Mouse (Mus musculus) intestine, embryonic 14.5 days (tissue): ENCODE measurements around the gene Vdr. TPM values are rescaled to one million over a fixed set of nuclear protein-coding genes. Genes with fewer than 3 reads are reported as not detected.

Source experiments
- polyA plus RNA-seq: library from polyadenylated mRNA; unstranded; fragments of >200 nt; fragmentation: Nextera tagmentation; extraction: Ambion mirVana; gene quantifications from 2 replicates; pipeline ENCODE4 v1.2.1, GENCODE M21; 2014

Vdr gene
- polyA plus RNA-seq, 1 experiment from 2014 or later: 0.80 TPM

Other genes starting within 250 kb of the Vdr start
- 34.1 and 36.4 TPM in 2 replicates for gene Rpap3, start 204.8 kb downstream of the Vdr start, polyA plus RNA-seq
- gene Endou, start 179.3 kb downstream of the Vdr start, polyA plus RNA-seq: not detected in 2 replicates
- 6.3 and 8.7 TPM in 2 replicates for gene Rapgef3, start 142.7 kb downstream of the Vdr start, polyA plus RNA-seq
- gene Slc48a1, start 132.1 kb downstream of the Vdr start, polyA plus RNA-seq: 22.5 and 26.7 TPM in 2 replicates
- 28.3 and 30.2 TPM in 2 replicates for gene Hdac7, start 66.1 kb downstream of the Vdr start, polyA plus RNA-seq
- 39.0 and 43.4 TPM in 2 replicates for gene Tmem106c, start 53.6 kb upstream of the Vdr start, polyA plus RNA-seq
- gene Col2a1, start 94.1 kb upstream of the Vdr start, polyA plus RNA-seq: 2.3 and 4.5 TPM in 2 replicates
- 28.8 and 31.4 TPM in 2 replicates for gene Pfkm, start 182.0 kb upstream of the Vdr start, polyA plus RNA-seq
- gene Senp1, start 183.1 kb upstream of the Vdr start, polyA plus RNA-seq: 36.3 and 36.4 TPM in 2 replicates